Mouse (Mus musculus): Measurements from ENCODE around the gene Zranb1. TPM values are rescaled to one million over a fixed set of nuclear protein-coding genes. Genes with fewer than 3 reads are reported as not detected.

The Zranb1 gene
- total and polyA plus RNA-seq, 3 experiments = 11.3 to 17.6 (median 11.6) TPM

DNA sequence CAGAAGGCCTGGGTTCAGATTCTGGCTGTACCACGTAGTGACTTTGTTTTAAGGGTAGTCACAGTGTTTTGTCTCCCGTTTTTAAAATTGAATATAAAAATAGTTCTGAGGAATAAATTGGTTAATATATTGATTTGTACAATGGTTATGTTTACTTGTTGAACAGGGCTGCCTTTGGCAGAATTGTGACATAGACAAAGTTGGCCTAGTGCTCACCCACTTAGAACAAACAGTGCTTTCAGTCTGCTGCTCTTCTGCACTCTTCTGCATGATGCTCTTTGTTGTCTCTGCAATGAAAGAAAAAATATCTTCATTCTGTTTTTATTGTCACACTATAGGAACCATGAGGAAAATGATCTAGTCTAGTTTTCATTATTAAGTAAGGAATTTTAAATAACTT lies 8.2 kb downstream of the Zranb1 start:
- DNase-seq (ENCODE audit: extremely low read depth) = no peak
- Histone ChIP-seq H3K4me2 (ENCODE audit: insufficient read depth, low read depth, poor library complexity, severe bottlenecking) (no peak overlapping the region), H3K9ac (ENCODE audit: insufficient read depth, low read depth) (no peak overlapping the region), H3K9me3 (replicated peaks; ENCODE audit: low read length) (no peaks in the 10 kb centered on the region), H3K36me3 (replicated peaks in 1 of 2; ENCODE audit: control insufficient read depth in 1 of 2, insufficient read depth in 1 of 2, low read length in 1 of 2) (no peaks in the 10 kb centered on the region), H3K27me3 (replicated peaks) (no peaks in the 10 kb centered on the region), H3K27ac (ENCODE audit: insufficient read depth, low read depth) (no peak overlapping the region), H3K79me2 (replicated peaks; ENCODE audit: control insufficient read depth, extremely low read depth, insufficient read depth, poor library complexity, severe bottlenecking) (peaks cover 23% of the 10 kb centered on the region), H3K4me1 (ENCODE audit: control insufficient read depth in 1 of 2, insufficient read depth in 2 of 2) (no peaks in the 10 kb centered on the region), H3K4me3 (replicated peaks in 1 of 3; ENCODE audit: low read depth in 2 of 3, low read length in 2 of 3, poor library complexity in 1 of 3) (no peak overlapping the region)
- dilution Hi-C loops (cut with MboI; ENCODE audit: extremely low pct_ligation_motif_present, extremely low pct_unique_long_range_greater_than_20kb, low sequenced_read_pairs) (no loop called here), in situ Hi-C loops (cut with MboI; ENCODE audit: low pct_ligation_motif_present, low pct_unique_long_range_greater_than_20kb, low sequenced_read_pairs) (loop anchor here (10.0 kb wide), 1 partner anchor 56 kb away; no protein-coding TSS in a partner anchor)
- TF ChIP-seq RAD21 (IDR thresholded peaks at IDR 0.05; ENCODE audit: low read depth, low read length) = no peak
- no peak for TF ChIP-seq MAX (IDR thresholded peaks at IDR 0.05; ENCODE audit: low read length)
- TF ChIP-seq GABPA (IDR thresholded peaks at IDR 0.05; ENCODE audit: insufficient replicate concordance, low read depth, low read length) = no peak
- TF ChIP-seq TBP (conservative IDR thresholded peaks at IDR 0.05; ENCODE audit: low read depth, low read length) = no peak
- no peak for TF ChIP-seq EP300 (IDR thresholded peaks at IDR 0.05; ENCODE audit: low read length)
- no peak for TF ChIP-seq MAFK (IDR thresholded peaks at IDR 0.05; ENCODE audit: insufficient replicate concordance, low read length)
- no peak for TF ChIP-seq POLR2A (IDR thresholded peaks at IDR 0.05; ENCODE audit: low read depth, low read length)
- no peak for TF ChIP-seq PAX5 (IDR thresholded peaks at IDR 0.05; ENCODE audit: low read length)
- no peak for TF ChIP-seq SMC3 (IDR thresholded peaks at IDR 0.05; ENCODE audit: low read depth, low read length)
- no peak for TF ChIP-seq NRF1 (IDR thresholded peaks at IDR 0.05; ENCODE audit: low read depth, low read length)
- TF ChIP-seq ELF1 (IDR thresholded peaks at IDR 0.05; ENCODE audit: low read depth, low read length) = no peak
- no peak for TF ChIP-seq ETS1 (conservative IDR thresholded peaks at IDR 0.05; ENCODE audit: low read depth, low read length)

DNA sequence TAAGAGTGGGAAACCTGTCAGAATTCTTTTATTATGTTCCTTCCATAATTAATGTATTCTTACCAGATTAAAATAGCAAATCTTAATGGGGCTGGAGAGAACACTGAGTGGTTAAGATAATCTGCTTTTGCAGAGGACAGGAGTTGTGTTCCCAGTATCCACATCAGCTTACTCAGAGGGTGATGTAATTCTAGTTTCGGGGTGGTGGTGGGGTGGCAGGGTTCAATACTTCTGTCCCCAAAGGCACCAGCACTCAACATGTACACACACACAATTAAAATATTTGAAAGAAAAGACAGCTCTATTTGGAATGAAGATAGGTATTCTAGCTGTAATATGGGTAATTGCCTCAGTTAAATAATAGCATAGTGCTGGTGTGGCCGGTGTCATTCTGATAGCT lies 9.6 kb downstream of the Zranb1 start:
- dilution Hi-C loops (cut with MboI; ENCODE audit: extremely low pct_ligation_motif_present, extremely low pct_unique_long_range_greater_than_20kb, low sequenced_read_pairs) (no loop called here), in situ Hi-C loops (cut with MboI; ENCODE audit: low pct_ligation_motif_present, low pct_unique_long_range_greater_than_20kb, low sequenced_read_pairs) (no loop called here)
- Histone ChIP-seq H3K27ac (ENCODE audit: insufficient read depth, low read depth) (no peak overlapping the region), H3K27me3 (replicated peaks) (no peaks in the 10 kb centered on the region), H3K4me1 (ENCODE audit: control insufficient read depth in 1 of 2, insufficient read depth in 2 of 2) (no peaks in the 10 kb centered on the region), H3K79me2 (replicated peaks; ENCODE audit: control insufficient read depth, extremely low read depth, insufficient read depth, poor library complexity, severe bottlenecking) (peaks cover 17% of the 10 kb centered on the region), H3K9me3 (replicated peaks; ENCODE audit: low read length) (no peaks in the 10 kb centered on the region), H3K4me2 (ENCODE audit: insufficient read depth, low read depth, poor library complexity, severe bottlenecking) (no peak overlapping the region), H3K9ac (ENCODE audit: insufficient read depth, low read depth) (no peak overlapping the region), H3K4me3 (replicated peaks in 1 of 3; ENCODE audit: low read depth in 2 of 3, low read length in 2 of 3, poor library complexity in 1 of 3) (no peak overlapping the region), H3K36me3 (replicated peaks in 1 of 2; ENCODE audit: control insufficient read depth in 1 of 2, insufficient read depth in 1 of 2, low read length in 1 of 2) (no peaks in the 10 kb centered on the region)
- TF ChIP-seq ZKSCAN1 (IDR thresholded peaks at IDR 0.05; ENCODE audit: borderline replicate concordance, low read depth, low read length) (no peak), CHD2 (IDR thresholded peaks at IDR 0.05; ENCODE audit: low read length) (no peak), IRF4 (IDR thresholded peaks at IDR 0.05; ENCODE audit: low read depth, low read length) (no peak), ETS1 (conservative IDR thresholded peaks at IDR 0.05; ENCODE audit: low read depth, low read length) (no peak), RAD21 (IDR thresholded peaks at IDR 0.05; ENCODE audit: low read depth, low read length) (no peak), SMC3 (IDR thresholded peaks at IDR 0.05; ENCODE audit: low read depth, low read length) (no peak), NELFE (IDR thresholded peaks at IDR 0.05; ENCODE audit: low read depth, low read length) (no peak), EP300 (IDR thresholded peaks at IDR 0.05; ENCODE audit: low read length) (no peak), SIN3A (IDR thresholded peaks at IDR 0.05; ENCODE audit: low read length) (no peak), RCOR1 (conservative IDR thresholded peaks at IDR 0.05; ENCODE audit: low read depth, low read length) (no peak), MEF2A (IDR thresholded peaks at IDR 0.05; ENCODE audit: borderline replicate concordance, low read depth, low read length) (no peak), CTCF (conservative IDR thresholded peaks at IDR 0.05 in 1 of 2, IDR thresholded peaks at IDR 0.05 in 1 of 2; ENCODE audit: low read depth in 2 of 2, low read length in 2 of 2) (no peak), ZNF384 (IDR thresholded peaks at IDR 0.05; ENCODE audit: low read depth, low read length) (no peak), POLR2A (IDR thresholded peaks at IDR 0.05; ENCODE audit: low read depth, low read length) (no peak), NRF1 (IDR thresholded peaks at IDR 0.05; ENCODE audit: low read depth, low read length) (no peak), MAZ (IDR thresholded peaks at IDR 0.05; ENCODE audit: low read depth, low read length) (no peak)
- no peak for DNase-seq (ENCODE audit: extremely low read depth)
